Mouse (Mus musculus) bone marrow, adult 2 months (tissue): ENCODE data around the gene Atp6v0b. TPM values are rescaled to one million over a fixed set of nuclear protein-coding genes. Genes with fewer than 3 reads are reported as not detected.

Experiments used
- H3K27ac ChIP-seq: fragments of 200-500 bp; 2 replicates; pipeline ENCODE4 v1.5.1; 2012; ENCODE audit warnings: low read depth, mild to moderate bottlenecking, control low read depth, inconsistent platforms, low read length; ENCODE audit not compliant: control insufficient read depth, poor library complexity, insufficient read depth
- H3K4me1 ChIP-seq: fragments of 200-500 bp; 2 replicates; pipeline ENCODE4 v1.6.1; 2011; ENCODE audit warnings: low read length; ENCODE audit not compliant: control insufficient read depth, insufficient read depth
- H3K4me3 ChIP-seq: fragments of 200-500 bp; replicated peaks from 2 replicates; pipeline ENCODE3; 2011; ENCODE audit warnings: mild to moderate bottlenecking, low read depth, low read length, control low read depth; ENCODE audit not compliant: control insufficient read depth
- CTCF ChIP-seq: fragments of 200-500 bp; IDR thresholded peaks from 2 replicates; pipeline ENCODE4 v1.5.1; 2011; ENCODE audit warnings: low read length, control low read depth; ENCODE audit not compliant: control insufficient read depth, insufficient read depth
- POLR2A ChIP-seq: fragments of 200-500 bp; IDR thresholded peaks from 2 replicates; pipeline ENCODE4 v1.6.1; 2011; ENCODE audit warnings: low read depth, mild to moderate bottlenecking, control low read depth, low read length, borderline replicate concordance; ENCODE audit not compliant: control insufficient read depth
- WGBS: fragments of 180-500 bp; shearing (Covaris S2); methylation state at CpG from one replicate; pipeline ENCODE4 v1.1.7; 2018; 5-methylcytosine and 5-hydroxymethylcytosine counted together
- polyA plus RNA-seq: library from polyadenylated mRNA; stranded (reverse); fragments of >200 nt; gene quantifications from 2 replicates; pipeline ENCODE4 v1.2.4, GENCODE M21; 2011; ENCODE audit warnings: low replicate concordance; ENCODE audit not compliant: missing spikeins, insufficient read depth, insufficient read length

Atp6v0b gene
- polyA plus RNA-seq, 1 experiment: 442 TPM

DNA sequence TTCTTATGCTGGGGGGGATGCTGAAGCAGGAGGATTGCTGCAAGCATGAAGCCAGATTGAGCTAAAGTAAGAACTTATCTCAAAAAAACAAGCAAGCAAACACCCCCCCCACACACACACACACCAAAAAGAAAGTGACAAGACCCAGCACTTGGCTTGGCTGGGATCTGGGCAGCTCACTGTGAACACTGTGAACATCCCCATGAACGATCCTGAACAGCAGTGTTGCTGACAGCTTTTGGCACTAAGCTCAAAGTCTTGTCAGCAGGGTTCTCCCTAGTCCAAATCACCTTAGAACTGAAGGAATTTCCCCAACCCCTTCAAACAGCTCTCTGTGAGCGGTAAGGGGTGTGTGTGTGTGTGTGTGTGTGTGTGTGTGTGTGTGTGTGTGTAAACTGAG is 36.3 kb upstream of the Atp6v0b start:
- Histone ChIP-seq H3K4me3 (no peak overlapping the region), H3K4me1 (peaks cover 1% of the 10 kb centered on the region; the same call in 1 of the 2 replicates), H3K27ac (no peak overlapping the region)
- TF ChIP-seq CTCF: no peak
- no peak for TF ChIP-seq POLR2A
- WGBS: 71% methylated on average over 2 of the region's 2 CpGs

DNA sequence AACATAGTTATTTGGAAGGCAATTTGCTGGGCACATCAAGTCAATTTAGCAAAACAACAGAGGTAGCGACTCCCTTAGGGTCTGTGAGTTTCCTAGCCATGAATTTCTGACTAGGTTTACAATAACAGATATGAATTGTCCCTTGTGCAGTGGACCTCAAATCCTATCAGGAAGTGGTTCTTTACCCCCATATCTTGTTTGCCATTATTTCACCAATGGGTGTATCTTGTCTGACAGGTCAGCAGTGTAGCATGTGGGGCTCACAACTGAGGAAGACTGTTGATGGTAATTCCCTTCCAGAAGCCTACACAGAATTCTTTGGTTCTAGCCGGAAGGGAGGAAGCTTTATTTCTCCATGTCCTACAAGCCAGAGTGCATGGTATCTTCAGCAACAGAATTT is 34.2 kb upstream of the Atp6v0b start:
- no peak overlapping the region for H3K4me3 ChIP-seq
- TF ChIP-seq CTCF: no peak
- TF ChIP-seq POLR2A: no peak
- H3K4me1 ChIP-seq: peaks cover 1% of the 10 kb centered on the region; the same call in 1 of the 2 replicates
- 76% methylated on average over 2 of the region's 2 CpGs for WGBS
- H3K27ac ChIP-seq: no peak overlapping the region

DNA sequence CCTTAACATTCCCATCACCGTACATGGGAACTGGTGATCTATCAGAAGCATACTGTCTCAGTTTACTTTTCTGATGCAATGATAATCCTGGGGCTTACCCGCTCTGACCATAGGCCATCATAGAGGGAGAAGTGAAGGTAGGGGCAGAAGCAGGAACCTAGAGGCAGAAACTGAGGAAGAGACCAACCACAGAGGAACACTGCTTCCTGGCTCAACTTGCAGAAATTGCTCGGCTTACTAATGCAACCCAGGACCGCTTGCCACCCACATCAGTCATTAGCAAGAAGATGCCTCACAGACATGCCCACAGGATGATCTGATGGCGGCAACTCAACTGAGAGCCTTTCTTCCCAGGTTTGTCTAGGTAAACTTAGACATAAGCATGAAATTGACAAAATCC is 31.6 kb upstream of the Atp6v0b start:
- no peak overlapping the region for H3K27ac ChIP-seq
- H3K4me1 ChIP-seq: peaks cover 1% of the 10 kb centered on the region; the same call in 1 of the 2 replicates
- 17% methylated on average over 5 of the region's 5 CpGs for WGBS
- H3K4me3 ChIP-seq: no peak overlapping the region
- no peak for TF ChIP-seq POLR2A
- no peak for TF ChIP-seq CTCF

DNA sequence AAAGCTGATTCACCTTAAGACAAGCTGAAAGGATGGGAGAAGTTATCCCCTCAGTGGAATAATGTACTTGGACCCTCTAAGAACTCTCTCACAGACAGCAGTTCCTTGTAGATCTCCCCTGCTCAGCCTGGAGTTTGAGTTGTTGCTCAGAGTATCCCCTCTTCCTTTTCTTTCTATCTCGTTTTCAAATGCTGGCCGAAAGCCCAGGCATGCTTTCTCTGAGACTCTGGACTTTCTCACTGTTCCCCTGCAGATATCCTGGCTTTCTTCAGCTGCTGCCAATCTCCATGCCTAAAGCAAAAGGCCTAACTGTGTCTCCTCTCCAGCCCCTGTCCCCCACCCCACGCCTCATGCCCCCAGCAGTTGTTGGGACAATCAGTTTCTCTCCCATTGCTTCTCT is 31.1 kb upstream of the Atp6v0b start:
- Histone ChIP-seq H3K27ac (no peak overlapping the region), H3K4me1 (peaks cover 1% of the 10 kb centered on the region; the same call in 1 of the 2 replicates), H3K4me3 (no peak overlapping the region)
- WGBS: 34% methylated on average over 3 of the region's 3 CpGs
- TF ChIP-seq POLR2A (no peak), CTCF (no peak)

DNA sequence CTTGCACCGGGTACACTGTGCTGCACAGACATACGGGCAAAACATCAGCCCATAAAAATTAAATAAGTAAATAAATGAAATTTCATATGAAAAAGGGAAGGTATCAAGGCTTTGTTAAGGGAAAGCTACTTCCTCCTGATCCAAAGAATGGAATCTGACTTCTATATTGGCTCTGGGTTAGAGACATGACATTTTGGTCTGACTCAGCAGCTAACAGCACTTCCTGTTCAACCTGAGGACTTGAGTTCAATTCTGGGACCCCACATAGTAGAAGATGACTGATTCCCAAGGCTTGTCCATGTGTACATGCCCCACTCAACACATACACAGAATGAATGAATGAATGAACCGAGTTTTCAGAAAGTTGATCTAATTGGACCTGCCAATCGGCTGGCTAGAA is 30.7 kb upstream of the Atp6v0b start:
- WGBS: 83% methylated on average over 4 of the region's 4 CpGs
- peaks cover 1% of the 10 kb centered on the region; the same call in 1 of the 2 replicates for H3K4me1 ChIP-seq
- H3K4me3 ChIP-seq: no peak overlapping the region
- TF ChIP-seq POLR2A: no peak
- no peak for TF ChIP-seq CTCF
- H3K27ac ChIP-seq: no peak overlapping the region

DNA sequence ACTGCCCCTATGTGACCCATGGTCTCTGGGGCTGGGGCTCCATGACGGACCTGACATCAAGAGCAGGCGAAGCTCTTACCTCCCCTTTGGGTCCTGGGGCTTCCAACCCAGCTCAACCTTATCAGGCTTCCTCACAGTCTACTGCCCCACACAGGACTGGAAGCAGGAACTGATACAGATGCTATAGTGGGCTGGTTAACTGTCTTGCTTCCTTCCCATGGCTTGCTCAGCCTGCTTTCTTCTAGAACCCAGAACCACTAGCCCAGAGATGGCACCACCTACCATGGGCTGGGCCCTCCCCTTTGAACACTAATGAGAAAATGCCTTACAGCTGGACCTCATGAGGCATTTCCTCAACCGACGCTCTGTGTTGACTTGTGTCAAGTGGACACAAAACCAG is 30.3 kb upstream of the Atp6v0b start:
- peaks cover 1% of the 10 kb centered on the region; the same call in 1 of the 2 replicates for H3K4me1 ChIP-seq
- no peak for TF ChIP-seq CTCF
- no peak overlapping the region for H3K27ac ChIP-seq
- 76% methylated on average over 4 of the region's 4 CpGs for WGBS
- H3K4me3 ChIP-seq: no peak overlapping the region

DNA sequence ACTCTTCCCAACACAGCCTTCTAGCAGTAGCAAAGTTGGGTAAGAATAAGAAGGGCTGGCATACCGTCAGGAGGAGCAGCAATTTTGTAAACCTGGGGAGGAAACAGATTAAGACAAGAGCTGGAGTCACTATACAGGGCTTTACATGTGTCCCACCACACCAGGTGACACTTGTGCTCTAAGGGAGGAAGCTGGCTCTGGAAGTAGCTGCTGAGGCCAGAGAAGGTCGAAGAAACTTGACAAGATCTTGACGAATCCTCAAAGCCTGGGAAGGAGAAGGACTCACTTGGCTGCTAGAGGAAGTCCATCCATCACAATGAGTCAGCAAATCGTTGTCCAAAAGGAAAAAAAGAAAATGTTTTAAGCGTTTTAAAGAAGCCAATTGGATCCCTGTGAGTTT is 29.3 kb upstream of the Atp6v0b start:
- WGBS: 30% methylated on average over 5 of the region's 5 CpGs
- TF ChIP-seq CTCF (no peak), POLR2A (no peak)
- H3K4me3 ChIP-seq: no peak overlapping the region
- no peak overlapping the region for H3K27ac ChIP-seq
- peaks cover 1% of the 10 kb centered on the region; the same call in 1 of the 2 replicates for H3K4me1 ChIP-seq

DNA sequence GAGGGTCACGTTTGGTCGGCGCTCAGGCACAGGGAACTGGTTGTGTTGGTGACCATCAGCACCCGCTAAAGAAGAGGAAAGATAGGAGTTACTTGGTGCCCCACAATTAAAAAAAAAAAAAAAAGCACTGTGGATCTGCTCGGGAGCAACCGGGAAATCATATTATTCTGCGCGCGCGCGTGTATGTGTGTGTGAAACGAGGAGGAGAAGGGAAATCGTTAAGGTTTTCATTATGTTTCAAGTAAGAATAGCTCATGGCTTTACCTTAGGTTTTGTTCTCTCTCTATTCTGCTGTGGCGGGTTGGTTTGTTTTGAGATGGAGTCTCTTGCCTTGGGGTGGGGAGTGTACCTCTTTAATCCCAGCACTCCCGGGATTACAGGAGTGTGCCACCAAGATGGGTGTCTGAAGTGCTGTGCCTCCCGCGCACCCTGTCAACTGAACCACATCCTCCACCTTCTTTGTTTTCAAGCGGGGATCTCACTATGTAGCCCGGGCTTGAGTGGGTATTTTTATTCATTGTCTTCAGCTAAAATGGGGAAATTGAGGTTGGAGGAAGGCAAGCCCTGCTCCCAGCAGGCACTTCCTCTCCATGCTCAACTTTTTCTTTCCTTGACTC is 28.5 kb upstream of the Atp6v0b start:
- under 1% methylated on average over 19 of the region's 19 CpGs for WGBS
- TF ChIP-seq CTCF (no peak), POLR2A (no peak)
- Histone ChIP-seq H3K27ac (no peak overlapping the region), H3K4me3 (peak overlapping the region; percentile 95), H3K4me1 (no peaks in the 10 kb centered on the region; the same call in 1 of the 2 replicates)

DNA sequence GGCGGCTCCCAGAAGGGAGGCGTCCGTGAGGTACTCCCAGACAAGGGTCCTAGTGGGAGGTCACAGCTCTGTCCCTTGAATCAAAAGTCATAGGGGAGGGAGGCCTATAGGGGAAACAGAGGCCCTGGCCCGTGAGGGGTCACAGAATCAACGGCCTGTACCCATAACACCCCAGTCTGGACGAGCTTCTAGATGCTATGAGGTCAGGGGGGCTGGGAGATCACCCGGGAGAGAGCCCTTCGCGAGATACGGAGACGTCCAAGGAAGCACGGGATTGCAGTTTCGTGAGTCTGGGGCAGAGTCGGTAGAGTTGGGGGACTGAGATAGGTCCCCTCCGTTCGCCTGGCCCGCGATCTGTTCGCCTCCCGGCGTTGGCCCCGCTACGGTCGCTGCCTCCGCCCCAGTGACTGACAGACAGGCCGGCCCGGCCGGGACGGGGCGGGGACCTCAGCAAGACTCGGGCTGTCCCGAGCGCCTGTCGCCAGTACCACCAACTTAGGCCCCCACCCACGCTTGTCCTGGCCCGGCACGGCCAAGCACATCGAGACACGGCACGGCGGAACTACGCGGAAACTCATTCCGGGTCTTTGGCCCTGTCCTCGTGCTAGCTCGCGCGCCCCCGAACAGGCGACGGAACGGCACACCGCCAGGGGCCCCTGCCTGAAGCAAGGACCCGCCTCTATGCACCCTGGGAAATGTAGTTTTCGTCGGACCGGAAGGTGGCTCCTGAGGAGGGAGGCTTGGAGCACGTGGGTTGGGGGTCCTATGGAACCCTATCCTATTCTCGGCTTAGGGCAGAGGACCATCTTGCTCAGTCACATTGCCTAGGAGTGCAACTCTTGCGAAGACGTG is 27.7 kb upstream of the Atp6v0b start, which contains the start of gene Ipo13:
Gene Ipo13, minus strand, starts transcription at position 409 of the 852 bp plus-strand sequence.
- Histone ChIP-seq H3K4me3 (peak within 1 kb of the TSS; percentile 95), H3K4me1 (no peaks in the 10 kb centered on the region; the same call in 1 of the 2 replicates), H3K27ac (peak within 1 kb of the TSS; percentile 91)
- under 1% methylated on average over 61 of the region's 61 CpGs for WGBS
- TF ChIP-seq CTCF (no peak), POLR2A (peak; percentile 74; the same call in 1 of the 2 replicates)
